Mouse (Mus musculus) kidney, adult 2 months (tissue): ENCODE data around the gene Ltb. TPM values are rescaled to one million over a fixed set of nuclear protein-coding genes. Genes with fewer than 3 reads are reported as not detected.

Source experiments
- DNase-seq: peaks from one replicate; pipeline ENCODE4 v3.0.0; 2021
- H3K27ac ChIP-seq: fragments of 200-500 bp; 2 replicates; pipeline ENCODE4 v1.5.1; 2012; ENCODE audit warnings: low read depth, low read length, control low read depth, inconsistent platforms; ENCODE audit not compliant: insufficient read depth
- H3K27me3 ChIP-seq: fragments of 200-500 bp; replicated peaks from 2 replicates; pipeline ENCODE4 v1.6.1; 2012; ENCODE audit warnings: mild to moderate bottlenecking, moderate library complexity, low read length, inconsistent platforms; ENCODE audit not compliant: control insufficient read depth, insufficient read depth
- H3K36me3 ChIP-seq: fragments of 200-500 bp; 2 replicates; pipeline ENCODE4 v1.6.1; 2012; ENCODE audit warnings: mild to moderate bottlenecking, moderate library complexity, low read length, inconsistent platforms; ENCODE audit not compliant: control insufficient read depth, insufficient read depth
- H3K4me1 ChIP-seq: fragments of 200-500 bp; 2 replicates; pipeline ENCODE4 v1.6.1; 2011; ENCODE audit warnings: low read length; ENCODE audit not compliant: control insufficient read depth, insufficient read depth
- H3K4me3 ChIP-seq: fragments of 200-500 bp; 2 replicates; pipeline ENCODE4 v1.5.1; 2011; ENCODE audit warnings: mild to moderate bottlenecking, low read depth, low read length, control low read depth; ENCODE audit not compliant: insufficient read depth
- CTCF ChIP-seq: fragments of 200-500 bp; conservative IDR thresholded peaks from 2 replicates; pipeline ENCODE4 v1.5.1; 2011; ENCODE audit warnings: low read depth, mild to moderate bottlenecking, control low read depth, low read length, moderate library complexity, mixed read lengths; ENCODE audit not compliant: insufficient read depth, insufficient read length
- POLR2A ChIP-seq: fragments of 200-500 bp; IDR thresholded peaks from one replicate; pipeline ENCODE4 v1.6.1; 2011; ENCODE audit warnings: low read depth, low read length, control low read depth
- WGBS: fragments of 180-500 bp; shearing (Covaris S2); methylation state at CpG from one replicate; pipeline ENCODE4 v1.1.7; 2018; 5-methylcytosine and 5-hydroxymethylcytosine counted together
- polyA plus RNA-seq: library from polyadenylated mRNA; depleted of rRNA; stranded (reverse); fragments of >200 nt; gene quantifications from 2 replicates; pipeline ENCODE4 v1.2.3, GENCODE M21; 2012

Gene Ltb
- polyA plus RNA-seq, 1 experiment, result 20.9 TPM

- DNase-seq, result peak; percentile 87
- H3K4me3 ChIP-seq, result no peak overlapping the region
These were observed 27.7 kb upstream of the Ltb start for GRCm38 (mm10) chr17:35166352-35167035.

GRCm38 (mm10) chr17:35167794-35168193 lies 26.4 kb upstream of the Ltb start:
- DNase-seq, result no peak
- H3K36me3 ChIP-seq, result no peaks in the 10 kb centered on the region
- H3K27ac ChIP-seq, result no peak overlapping the region
- TF ChIP-seq CTCF, result no peak
- no peak for TF ChIP-seq POLR2A
- H3K27me3 ChIP-seq, result no peaks in the 10 kb centered on the region
- 90% methylated on average over 7 of the region's 7 CpGs for WGBS
- H3K4me3 ChIP-seq, result no peak overlapping the region
- H3K4me1 ChIP-seq, result peaks cover 9% of the 10 kb centered on the region

More at GRCm38 (mm10) chr17:35166352-35167035, 27.7 kb upstream of the Ltb start:
- Histone ChIP-seq H3K4me1 (peaks cover 19% of the 10 kb centered on the region), H3K27me3 (no peaks in the 10 kb centered on the region), H3K27ac (no peak overlapping the region), H3K36me3 (no peaks in the 10 kb centered on the region)
- no peak for TF ChIP-seq POLR2A
- TF ChIP-seq CTCF, result peak; percentile 64
- WGBS, result 61% methylated on average over 8 of the region's 8 CpGs

- Histone ChIP-seq H3K4me1 (peaks cover 7% of the 10 kb centered on the region; the same call in 1 of the 2 replicates), H3K27ac (no peak overlapping the region), H3K36me3 (no peaks in the 10 kb centered on the region), H3K4me3 (no peak overlapping the region), H3K27me3 (no peaks in the 10 kb centered on the region)
- peak; percentile 43 for DNase-seq
- 11% methylated on average over 4 of the region's 4 CpGs for WGBS
- TF ChIP-seq POLR2A (no peak), CTCF (no peak)
These were observed 25.6 kb upstream of the Ltb start for GRCm38 (mm10) chr17:35168541-35169207.

GRCm38 (mm10) chr17:35172445-35173234 lies 21.6 kb upstream of the Ltb start:
- H3K4me3 ChIP-seq, result no peak overlapping the region
- H3K36me3 ChIP-seq, result no peaks in the 10 kb centered on the region
- peak; percentile 24 for DNase-seq
- WGBS, result 78% methylated on average over 11 of the region's 11 CpGs
- no peaks in the 10 kb centered on the region for H3K27me3 ChIP-seq
- 0 out of 2 replicates have a peak overlapping the region, but pooled peaks have one; percentile 4 for H3K27ac ChIP-seq
- 0 out of 2 replicates have a peak, but pooled peaks cover 5% of the 10 kb centered on the region for H3K4me1 ChIP-seq
- TF ChIP-seq CTCF, result no peak

GRCm38 (mm10) chr17:35173329-35173728 lies 20.9 kb upstream of the Ltb start:
- Histone ChIP-seq H3K27ac (peak overlapping the region; percentile 56), H3K36me3 (no peaks in the 10 kb centered on the region), H3K27me3 (no peaks in the 10 kb centered on the region), H3K4me3 (no peak overlapping the region), H3K4me1 (0 out of 2 replicates have a peak, but pooled peaks cover 5% of the 10 kb centered on the region)
- TF ChIP-seq POLR2A (no peak), CTCF (no peak)
- WGBS, result 89% methylated on average over 3 of the region's 3 CpGs
- no peak for DNase-seq

GRCm38 (mm10) chr17:35174201-35174977 lies 19.9 kb upstream of the Ltb start:
- Histone ChIP-seq H3K27ac (peak overlapping the region; percentile 88), H3K27me3 (no peaks in the 10 kb centered on the region), H3K36me3 (no peaks in the 10 kb centered on the region), H3K4me1 (0 out of 2 replicates have a peak, but pooled peaks cover 5% of the 10 kb centered on the region), H3K4me3 (no peak overlapping the region)
- WGBS, result 49% methylated on average over 8 of the region's 8 CpGs
- no peak for TF ChIP-seq POLR2A
- TF ChIP-seq CTCF, result no peak
- DNase-seq, result peak; percentile 41
